Mouse (Mus musculus): ENCODE measurements around the gene Srrm2.

The Srrm2 gene

DNA sequence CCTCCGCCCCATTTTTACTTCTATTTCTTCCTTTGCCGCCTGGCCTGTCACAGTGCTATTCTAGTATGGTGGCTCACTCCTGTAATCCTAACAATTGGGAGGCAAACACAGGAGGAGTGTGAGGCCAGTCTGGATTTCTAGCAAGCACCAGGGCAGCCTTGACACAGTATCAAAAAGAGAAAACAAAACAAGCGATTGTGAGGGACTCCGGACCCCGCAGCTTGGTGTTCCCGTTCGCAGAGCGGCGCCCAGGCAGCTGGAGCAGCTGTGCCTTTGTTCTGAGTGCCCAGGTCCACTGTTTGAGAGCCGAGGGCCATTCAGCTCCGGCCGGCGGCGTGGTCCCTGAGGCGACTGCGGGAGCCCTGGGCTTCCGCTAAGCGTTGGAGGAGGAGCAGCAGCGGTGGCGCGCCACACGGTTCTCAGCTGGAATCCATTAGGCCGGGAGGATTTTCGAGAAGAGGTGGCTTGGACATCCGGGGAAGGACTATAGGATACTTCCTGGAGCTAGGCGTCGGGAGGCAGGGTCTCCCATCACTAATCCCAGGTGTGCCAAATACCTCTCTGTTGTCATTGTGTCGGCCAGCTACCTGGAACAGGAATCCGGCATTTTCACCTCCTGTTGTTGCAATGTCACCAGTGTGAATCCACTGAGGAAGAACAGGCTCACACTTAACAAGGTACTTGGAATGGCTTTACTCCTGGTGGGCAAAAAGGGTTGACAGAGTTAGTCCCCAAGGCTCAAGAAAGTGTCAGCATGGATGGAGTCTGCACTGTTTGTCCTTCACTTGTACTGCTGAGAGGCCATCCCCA is at the start of gene Srrm2:
TSS of gene Srrm2 (plus strand) at position 264 of the 810 bp plus-strand sequence.
- no peak for DNase-seq (ENCODE audit: low spot score)

DNA sequence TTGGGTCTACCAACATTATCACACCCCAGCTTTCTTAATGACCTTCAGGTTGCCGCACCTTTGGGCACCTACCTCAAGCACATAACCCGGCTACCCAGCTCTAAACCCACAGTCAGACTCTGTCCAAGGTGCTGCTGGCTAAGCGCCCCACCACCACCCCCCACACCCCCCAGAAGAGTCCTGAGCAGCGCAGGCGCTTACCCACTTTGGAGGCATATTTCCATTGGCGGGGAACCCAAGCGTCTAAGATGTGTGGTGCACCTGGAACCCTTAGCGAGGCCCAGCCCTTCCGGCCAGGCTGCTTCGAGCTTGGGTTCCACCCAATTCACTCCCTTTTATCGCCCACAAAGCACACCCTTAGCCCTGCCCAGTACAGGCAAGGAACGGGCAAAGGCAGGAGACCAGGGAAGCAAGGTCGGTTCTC is 49.7 kb upstream of the Srrm2 start, which contains the start of gene Paqr4:
TSS of gene Paqr4 (minus strand) at position 270 of the 424 bp plus-strand sequence.
- DNase-seq (ENCODE audit: low spot score): no peak

DNA sequence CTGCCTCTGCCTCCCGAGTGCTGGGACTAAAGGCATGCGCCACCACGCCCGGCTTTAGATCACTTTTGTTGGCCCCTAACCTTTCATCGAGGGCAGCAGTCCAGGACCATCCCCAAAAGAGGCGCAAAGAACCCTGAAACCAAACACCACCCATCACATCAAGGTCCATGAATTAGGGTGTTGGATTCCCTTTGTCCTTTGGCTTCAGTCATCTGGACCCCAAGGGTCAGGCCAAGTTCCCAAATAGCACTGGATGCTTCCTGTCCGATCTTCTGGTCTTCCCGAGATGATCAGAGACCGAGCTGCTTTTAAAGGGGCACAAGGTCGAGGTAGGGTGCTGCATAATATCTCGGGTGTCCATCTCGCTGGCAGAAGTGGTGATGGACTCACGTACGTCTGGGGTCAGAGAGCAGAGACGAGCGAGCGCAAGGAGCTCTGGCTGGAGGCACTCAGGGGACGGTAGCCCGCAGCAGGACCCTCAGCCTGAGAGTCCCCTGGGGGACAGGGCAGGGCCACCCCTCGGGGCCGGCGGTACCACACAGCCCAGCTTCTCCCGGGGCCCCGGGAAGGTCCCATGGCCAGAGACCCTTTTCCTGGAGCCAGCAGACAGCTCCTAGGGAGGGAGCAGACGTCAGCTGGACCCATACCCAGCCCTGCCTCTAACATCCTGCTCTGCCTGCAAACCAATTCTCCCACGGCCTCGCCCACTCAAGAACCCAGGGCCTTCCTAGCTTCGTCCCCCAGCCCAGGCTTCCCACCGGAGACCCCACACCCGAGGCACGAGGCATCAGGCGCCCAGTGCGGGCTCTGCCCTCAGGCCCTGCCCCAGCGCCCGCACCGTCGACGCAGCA is 48.7 kb upstream of the Srrm2 start:
- DNase-seq (ENCODE audit: low spot score): no peak

DNA sequence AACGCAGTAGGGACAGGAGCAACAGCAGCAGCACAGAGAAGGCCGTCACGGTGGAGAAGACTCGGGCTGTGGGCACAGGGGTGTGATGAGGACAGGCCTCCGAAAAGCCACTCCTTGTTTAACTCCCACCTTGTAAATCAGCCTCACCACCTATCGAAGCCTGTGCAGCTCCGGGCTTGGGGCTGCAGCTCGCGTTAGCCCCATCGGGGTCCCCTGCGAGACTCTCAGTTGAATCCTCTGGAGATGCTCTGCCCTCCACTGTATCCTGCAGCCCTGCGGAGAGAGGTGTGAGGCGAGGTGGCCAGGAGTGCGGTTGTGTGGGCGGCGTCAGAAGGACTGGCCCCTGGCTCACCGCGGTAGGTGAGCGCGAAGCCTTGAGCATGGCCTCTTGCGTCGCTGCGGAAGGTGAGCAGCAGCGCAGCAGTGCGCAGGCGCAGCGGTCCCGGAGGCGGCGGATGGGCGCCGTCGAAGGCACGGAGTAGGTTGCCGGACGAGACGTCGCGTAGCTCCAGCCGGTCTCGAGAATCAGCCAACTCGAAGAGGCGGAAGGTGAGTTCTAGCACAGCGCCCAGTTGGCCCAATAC is 48.0 kb upstream of the Srrm2 start:
- DNase-seq (ENCODE audit: low spot score): no peak

DNA sequence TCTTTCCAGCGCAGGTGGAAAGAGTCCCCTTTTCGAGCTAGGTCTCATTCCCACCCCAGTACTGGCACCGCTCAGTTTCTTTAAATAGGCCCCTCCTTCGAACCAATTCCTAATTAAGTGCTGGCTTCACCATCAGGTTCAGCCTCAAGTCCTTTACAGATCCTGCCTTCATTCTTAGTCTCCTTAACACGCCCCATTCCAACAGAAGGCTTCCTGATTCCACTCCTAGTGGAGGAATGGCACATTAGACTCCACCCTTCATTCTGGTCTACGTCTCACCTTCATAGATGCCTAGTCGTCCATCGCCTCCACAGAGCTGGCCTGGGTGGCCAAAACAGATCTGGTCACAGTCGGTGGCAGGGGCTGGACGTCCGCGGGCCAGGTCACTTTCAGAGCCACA is 47.4 kb upstream of the Srrm2 start:
- DNase-seq (ENCODE audit: low spot score): no peak

DNA sequence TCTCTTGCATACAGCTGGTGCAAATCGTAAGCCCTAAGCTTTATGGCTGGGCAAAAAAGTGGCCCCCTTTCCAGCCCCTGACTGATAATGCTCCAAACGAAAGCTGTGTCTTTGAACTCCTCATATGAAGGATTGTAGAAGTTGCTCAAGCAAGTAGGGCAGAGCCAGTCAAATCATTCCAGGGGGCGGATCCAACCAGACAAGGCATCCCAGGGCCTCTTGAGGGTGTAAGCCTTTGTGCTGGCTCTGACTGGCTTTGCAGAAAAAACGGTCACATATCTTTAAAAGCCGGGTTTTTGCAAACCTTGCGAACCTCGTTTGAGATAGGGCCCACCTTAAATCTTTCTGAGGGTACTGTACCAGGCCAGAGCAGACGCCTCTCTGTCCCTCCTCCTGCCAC is 46.3 kb upstream of the Srrm2 start:
- DNase-seq (ENCODE audit: low spot score): peak; percentile 63

DNA sequence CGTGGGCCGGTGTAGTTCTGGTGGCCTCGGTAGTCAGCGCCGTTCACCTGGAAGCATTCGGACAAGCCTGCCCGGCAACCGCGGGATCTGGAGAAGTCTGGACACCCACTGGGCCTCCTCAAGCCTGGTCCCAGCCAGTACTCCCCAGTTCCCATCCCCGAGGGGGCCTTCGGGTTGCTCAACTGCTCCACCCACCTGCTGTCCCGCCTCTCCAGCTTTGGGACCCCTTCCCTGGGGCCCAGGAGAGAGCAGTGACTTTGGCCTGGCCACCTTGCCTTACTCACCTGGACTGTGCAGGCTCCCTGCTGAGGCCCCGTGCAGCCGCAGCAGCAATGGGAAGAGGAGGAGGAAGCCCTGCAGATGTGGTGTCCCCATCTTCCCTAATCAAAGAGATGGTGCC is 45.7 kb upstream of the Srrm2 start:
- DNase-seq (ENCODE audit: low spot score): no peak

DNA sequence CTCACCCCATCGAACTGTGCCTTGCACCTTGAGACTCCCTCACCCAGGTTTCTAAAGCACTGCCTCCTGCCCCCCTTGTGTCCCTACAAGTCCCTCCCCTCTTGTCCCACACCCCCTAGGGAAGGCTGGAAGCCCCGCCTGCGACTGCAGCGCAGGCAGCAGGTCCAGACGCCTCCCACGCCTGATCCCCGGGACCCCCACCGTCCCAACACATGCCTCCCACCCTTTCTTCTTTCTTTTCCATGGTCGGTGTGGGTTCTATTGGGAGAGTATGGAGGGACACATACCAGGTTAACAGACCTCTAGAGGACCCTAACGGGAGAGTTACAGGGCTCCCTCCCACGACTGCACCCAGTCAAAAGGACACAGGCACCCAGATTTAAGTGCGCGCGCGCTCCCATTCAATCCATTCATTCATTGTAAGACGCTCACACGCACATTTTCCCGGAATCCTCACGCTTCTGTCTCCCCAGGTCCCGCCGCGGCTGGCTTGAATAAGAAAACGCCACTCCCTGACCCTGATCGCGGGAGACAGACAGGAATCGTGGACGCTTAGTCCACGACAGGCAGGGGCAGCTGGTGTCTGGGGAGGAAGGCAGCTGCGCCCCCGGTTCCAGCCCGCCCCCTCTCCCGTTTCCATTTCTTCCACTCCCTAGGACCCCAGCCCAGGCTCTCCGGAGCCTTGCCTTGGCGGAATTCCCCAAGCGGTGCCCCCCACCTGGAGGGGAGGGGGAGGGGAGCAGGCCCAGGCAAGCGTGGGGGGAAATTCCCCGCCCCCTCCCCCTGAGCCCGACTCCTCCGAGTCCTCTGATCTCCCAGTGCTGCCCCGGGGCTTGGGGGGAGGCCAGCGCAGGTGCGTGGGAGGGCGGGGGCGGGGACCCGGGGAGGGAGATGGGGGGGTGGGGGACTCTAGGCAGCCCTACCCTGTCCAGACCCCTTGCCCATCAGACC is 44.8 kb upstream of the Srrm2 start, which contains the start of gene Kremen2:
TSS of gene Kremen2 (minus strand) at position 533 of the 951 bp plus-strand sequence.
- DNase-seq (ENCODE audit: low spot score): no peak

DNA sequence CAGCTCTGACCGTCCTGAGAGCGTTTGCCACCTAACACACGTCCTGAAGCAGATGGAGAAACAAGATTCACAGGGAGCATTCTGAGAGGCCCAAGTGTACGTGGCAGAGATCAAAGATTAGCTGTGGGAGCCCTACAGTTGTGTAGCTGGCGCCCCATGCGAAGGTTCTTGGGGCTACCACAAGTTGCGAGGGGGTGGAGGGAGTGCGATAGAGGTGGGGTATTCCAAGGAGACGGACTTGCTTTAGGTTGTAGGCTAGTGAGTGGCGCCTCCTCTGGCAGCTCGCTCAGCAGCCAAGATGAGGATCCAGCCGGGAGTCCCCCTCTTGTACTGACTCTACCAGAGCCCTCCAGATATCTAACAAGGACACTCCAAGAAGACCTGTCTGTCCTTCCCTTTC is 44.0 kb upstream of the Srrm2 start:
- DNase-seq (ENCODE audit: low spot score): no peak

DNA sequence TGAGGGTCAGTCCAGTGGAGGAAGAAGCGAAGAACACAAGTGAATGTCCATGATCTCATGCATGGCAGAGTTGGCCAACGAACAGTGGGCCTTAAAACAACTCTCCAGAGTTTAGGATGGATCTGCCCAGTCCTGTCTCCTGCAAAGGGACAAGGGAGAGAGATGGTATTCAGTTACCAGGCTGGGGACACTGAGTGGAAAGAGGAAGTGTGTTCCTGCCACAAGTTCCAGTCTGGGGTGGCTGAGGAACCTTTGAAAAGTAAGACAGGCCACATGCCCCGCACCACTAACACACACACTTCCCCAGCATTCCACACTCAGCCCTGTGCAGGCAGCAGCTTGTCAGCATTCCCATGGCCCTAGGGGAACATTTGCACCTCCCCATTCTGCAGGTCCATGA is 43.6 kb upstream of the Srrm2 start:
- DNase-seq (ENCODE audit: low spot score): no peak

DNA sequence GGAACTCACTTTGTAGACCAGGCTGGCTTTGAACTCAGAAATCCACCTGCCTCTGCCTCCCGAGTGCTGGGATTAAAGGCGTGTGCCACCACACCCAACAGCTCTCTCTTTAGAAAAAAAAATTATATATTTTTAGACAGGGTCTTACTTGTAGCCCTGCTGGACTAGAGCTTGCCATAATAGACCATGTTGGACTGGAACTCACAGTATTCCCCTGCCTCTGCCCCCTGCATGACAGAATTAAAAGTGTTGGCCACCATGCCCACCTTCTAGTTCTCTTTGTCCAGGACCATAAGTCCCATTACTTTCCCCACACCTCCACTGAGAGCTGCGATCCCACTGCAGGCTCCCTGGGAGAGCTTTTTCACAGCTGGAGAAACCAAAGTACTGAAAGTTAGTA is 42.9 kb upstream of the Srrm2 start:
- DNase-seq (ENCODE audit: low spot score): no peak

DNA sequence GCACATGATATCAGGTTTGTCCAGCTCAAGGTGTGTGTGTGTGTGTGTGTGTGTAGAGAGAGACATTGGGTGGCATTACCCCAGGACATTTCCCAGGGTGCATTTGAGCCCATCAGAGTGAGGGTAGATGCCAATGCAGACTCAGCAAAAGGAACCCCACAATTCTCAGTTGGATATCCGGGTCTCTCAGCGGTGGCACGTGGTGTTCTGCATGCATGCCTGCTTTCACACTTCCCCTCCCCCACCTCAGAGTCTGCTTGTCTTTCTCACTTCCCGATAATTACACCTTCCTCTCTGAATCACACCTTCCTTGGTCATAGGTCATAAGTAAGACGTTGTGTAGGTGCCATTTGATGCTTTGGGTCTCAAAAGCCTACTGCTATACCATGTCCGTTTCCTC is 42.3 kb upstream of the Srrm2 start:
- DNase-seq (ENCODE audit: low spot score): no peak

DNA sequence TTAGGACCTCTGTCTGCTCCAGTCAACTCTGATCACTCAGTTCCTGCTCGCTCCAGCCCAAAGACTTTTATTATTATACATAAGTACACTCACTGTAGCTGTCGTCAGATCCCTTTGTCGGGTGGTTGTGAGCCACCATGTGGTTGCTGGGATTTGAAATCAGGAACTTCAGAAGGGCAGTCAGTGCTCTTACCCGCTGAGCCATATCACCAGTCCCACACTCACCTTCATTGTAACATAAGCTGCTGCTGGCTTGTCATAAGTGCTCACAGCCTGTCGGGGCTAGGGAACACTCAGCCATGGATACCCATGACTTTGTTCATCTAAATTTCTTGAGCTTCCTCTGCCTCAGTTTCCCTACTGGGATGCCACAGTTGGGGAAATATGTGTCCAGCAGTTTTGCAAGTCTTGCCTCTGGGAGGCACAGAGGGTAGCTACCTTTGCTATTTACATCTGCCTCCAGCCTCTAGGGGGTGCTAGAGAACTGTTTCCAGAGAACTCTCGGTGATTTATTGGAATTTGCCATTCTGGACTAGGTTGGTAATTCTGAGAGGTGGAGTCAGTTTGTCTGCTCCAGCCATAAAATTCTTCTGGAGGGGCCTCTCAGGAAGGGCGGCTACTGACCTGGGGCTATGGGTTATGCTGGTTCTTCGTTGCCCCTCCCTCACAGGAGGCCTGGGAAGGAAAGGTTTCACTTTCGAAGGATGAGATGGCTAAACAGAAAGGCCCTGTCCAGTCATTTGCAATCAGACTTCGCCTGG is 41.5 kb upstream of the Srrm2 start:
- DNase-seq (ENCODE audit: low spot score): peak; percentile 94

DNA sequence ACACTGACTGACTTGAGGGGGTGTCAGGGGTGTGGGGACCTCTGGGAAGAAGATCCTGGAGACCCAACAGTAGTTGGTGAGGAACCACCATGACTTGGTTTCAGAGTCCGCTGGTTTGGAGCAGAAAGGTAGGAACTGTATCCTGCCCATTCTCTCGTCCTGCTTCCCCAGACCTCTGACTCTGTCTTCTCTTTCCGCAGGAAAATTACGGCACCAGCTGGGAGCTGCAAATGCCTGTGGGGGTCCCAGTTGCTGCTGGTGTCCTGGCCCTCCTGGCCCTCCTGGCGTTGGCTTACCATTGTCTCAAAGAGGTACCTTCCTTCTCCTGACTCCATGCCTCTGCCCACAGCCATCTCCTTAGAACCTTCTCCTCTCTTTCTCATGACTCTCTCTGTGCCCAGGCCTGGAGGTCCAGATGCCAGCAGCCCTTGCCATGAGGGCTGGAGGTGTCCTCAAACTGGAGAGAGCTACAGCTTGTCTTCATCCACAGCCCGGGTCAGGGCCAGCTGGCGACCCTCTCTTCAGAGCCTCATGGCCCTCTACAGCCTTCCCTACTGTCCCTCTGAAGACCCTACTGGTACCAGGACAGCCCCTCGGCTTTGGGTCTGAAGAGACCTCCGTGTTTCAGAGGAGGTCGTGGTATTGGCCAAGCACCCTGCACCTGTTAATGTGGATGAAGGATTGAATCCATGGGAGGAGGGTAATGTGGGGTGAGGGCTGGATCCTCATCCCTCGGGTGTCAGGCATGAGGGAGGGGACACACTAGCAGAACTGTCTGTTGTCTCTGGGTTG is 40.7 kb upstream of the Srrm2 start:
- no peak for DNase-seq (ENCODE audit: low spot score)

DNA sequence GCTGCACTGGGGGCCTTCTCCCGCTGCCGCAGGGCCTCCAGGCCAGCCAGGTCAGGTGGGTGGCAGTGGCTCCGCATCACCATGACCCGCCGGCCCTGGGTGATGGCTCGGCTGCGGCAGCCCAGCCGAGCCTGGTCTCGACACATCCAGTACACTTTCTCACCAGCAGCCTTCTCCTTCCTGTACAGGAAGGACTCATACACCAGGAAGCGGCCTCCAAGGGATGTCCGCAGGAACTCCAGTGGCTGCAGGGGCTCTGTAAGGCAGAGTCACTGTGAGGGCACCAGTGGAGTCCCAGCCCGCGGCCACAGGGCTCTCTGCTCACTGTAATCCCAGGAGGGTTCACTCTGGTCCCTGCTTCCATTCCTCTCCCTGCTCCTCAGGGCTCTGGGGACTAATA is 34.6 kb upstream of the Srrm2 start:
- DNase-seq (ENCODE audit: low spot score): no peak

DNA sequence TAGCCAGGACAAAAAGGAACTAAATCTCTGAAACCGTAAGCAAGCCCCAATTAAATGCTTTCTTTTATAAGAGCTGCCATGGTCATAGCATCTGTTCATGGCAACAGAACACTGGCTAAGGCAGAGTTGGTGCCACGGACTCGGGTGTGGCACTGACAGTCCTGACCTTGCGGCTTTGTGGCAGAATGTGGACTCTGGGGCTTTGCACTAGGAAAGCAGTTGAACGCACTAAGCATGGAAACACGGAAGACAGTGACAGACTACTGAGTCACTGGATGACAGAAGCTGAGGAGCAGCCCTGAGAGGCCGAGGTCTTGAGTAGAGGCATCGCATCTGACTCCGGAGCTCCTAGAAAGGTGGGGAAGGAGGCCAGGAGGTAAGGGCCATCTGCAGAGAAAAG is 32.8 kb upstream of the Srrm2 start:
- DNase-seq (ENCODE audit: low spot score): no peak

DNA sequence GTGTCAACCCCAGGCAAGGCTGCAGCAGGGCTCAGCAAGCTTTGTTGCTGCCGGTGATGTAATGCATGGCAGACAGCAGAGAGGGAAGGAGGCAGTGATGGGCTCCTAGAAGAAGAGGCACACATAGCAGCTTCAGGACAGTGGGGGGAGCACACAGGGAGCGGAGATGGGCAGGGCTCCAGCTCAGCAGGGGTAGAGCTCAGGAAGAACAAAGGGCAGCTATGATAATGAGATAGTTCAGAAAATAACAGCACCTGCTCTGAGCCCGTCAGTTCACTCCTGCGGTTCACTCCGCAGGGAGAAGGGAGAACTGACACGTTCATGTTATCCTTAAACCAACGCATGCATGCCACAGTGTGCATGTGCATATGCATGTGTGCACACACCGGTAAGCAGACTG is 31.5 kb upstream of the Srrm2 start:
- DNase-seq (ENCODE audit: low spot score): no peak

DNA sequence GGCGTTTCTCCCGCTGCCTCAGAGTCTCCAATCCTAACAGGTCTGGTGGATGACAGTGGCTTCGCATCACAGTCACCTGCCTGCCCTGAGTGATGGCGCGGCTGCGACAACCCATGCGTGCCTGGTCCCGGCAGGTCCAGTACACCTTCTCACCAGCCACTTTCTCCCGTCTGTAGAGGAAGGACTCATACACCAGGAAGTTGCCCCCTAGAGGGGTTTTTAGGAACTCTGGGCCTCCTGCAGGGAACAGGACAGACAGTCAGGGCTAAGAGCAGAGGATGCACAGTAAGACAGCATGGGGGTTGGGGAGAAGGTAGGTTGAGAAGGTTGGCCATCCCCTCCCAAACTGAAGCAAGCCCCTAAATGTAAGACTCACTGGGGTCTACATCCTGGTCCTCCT is 30.1 kb upstream of the Srrm2 start:
- DNase-seq (ENCODE audit: low spot score): no peak

DNA sequence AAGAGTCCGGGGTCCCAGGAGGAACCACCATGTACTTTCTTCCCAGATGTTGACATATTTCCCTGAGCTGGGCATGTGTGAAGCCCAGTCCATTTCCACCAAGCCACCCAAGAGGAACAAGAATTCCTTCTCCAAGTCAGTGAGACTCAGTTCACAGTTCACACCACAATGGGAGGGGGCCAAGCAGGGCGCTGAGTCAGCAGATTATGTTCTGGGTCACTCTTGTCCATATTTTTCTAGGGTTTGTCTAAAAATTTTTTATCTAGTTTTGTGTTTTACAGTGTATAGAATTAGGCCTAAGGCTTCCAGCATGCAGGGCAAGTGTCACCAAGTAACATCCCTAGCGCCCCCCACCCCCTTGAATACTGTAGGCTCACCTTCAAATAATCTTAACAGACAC is 29.2 kb upstream of the Srrm2 start:
- DNase-seq (ENCODE audit: low spot score): no peak

DNA sequence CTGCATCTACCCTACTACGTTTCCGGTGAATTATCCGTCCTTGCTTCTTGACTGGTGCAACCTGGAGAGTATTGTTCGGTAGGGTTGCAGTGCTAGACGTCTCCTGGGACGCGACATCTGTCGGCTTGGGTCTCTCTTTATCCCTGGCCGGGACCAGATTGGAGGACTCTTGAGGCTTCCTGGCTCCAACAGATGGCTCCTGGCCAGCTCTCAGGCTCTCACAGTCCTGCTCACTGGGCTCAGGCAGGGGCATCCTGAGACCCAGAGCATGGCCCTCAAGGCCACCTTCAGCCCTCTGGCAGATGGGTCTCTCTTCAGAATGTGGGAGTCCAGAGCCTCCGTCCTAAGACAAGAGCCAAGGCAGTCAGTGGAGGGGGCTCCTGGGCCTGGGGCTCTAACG is 27.4 kb upstream of the Srrm2 start:
- no peak for DNase-seq (ENCODE audit: low spot score)
